Mouse (Mus musculus) olfactory bulb, adult 2 months (tissue): Measurements from ENCODE around the gene Gm28048.

Experiments
- CTCF ChIP-seq: fragments of 200-500 bp; IDR thresholded peaks from 2 replicates; pipeline ENCODE4 v1.5.1; 2012; ENCODE audit warnings: low read depth, mild to moderate bottlenecking, low read length, moderate library complexity; ENCODE audit not compliant: insufficient read depth
- POLR2A ChIP-seq: fragments of 200-500 bp; IDR thresholded peaks from 2 replicates; pipeline ENCODE4 v1.6.1; 2012; ENCODE audit warnings: mild to moderate bottlenecking, low read depth, low read length, moderate library complexity; ENCODE audit not compliant: insufficient read depth

DNA sequence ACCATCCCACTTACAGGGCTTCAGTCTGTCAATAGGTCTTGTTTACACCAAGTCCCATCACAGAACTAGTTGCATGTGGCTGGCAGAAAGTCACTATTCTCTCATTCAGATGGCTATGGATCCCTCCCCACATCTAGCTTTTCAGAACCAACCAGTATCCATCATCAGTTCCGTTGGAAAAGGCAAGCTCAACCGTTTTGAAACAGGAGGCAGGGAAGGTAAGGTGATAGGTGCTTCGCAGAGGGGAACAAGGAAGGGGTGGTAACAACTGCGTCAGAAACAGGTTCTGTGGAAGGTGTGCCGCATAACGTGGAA is 25.2 kb upstream of the Gm28048 start:
- no peak for TF ChIP-seq POLR2A
- TF ChIP-seq CTCF: no peak
